Mouse (Mus musculus): ENCODE results near the gene Inpp5d. TPM values are rescaled to one million over a fixed set of nuclear protein-coding genes. Genes with fewer than 3 reads are reported as not detected.
A peak's percentile ranks its signal among the peaks of the same experiment; 100 is the strongest.

Inpp5d gene
- 10 to 100 TPM in 1 of 2 experiments, 1 to 10 TPM in 1; 9.0 to 21.8 TPM for total RNA-seq (2021)

DNA sequence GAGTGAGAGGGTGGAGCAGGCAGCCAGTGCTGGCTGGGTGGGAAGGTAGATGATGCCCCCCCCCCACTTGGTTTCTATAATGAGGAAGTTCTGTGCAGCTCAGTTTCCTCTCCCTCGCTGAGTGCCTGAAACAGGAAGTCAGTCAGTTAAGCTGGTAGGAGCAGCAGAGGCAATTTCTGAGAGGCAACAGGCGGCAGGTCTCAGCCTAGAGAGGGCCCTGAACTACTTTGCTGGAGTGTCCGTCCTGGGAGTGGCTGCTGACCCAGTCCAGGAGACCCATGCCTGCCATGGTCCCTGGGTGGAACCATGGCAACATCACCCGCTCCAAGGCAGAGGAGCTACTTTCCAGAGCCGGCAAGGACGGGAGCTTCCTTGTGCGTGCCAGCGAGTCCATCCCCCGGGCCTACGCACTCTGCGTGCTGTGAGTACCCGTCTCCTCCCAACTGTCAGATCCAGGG, at the start of gene Inpp5d:
TSS of gene Inpp5d (plus strand) at position 102 of the 458 bp plus-strand sequence.
- peak; percentile 51 to 54 for DNase-seq
- intact Hi-C loops (cut with DNase I) = loop anchor here (2.0 kb wide), 1 partner anchor 39 kb away; no protein-coding TSS in a partner anchor

- no peak for DNase-seq
- intact Hi-C loops (cut with DNase I) = no loop called here
Observed at GRCm38 (mm10) chr1:87573261-87573660, 46.9 kb upstream of the Inpp5d start.

- DNase-seq = no peak
- intact Hi-C loops (cut with DNase I) = no loop called here
Observed at GRCm38 (mm10) chr1:87573800-87574215, 46.3 kb upstream of the Inpp5d start, which contains the start of gene Ngef. TSS of gene Ngef (minus strand) at chr1:87573870.

- no peak for DNase-seq
- intact Hi-C loops (cut with DNase I) = no loop called here
Observed at GRCm38 (mm10) chr1:87574353-87574752, 45.8 kb upstream of the Inpp5d start.

DNA sequence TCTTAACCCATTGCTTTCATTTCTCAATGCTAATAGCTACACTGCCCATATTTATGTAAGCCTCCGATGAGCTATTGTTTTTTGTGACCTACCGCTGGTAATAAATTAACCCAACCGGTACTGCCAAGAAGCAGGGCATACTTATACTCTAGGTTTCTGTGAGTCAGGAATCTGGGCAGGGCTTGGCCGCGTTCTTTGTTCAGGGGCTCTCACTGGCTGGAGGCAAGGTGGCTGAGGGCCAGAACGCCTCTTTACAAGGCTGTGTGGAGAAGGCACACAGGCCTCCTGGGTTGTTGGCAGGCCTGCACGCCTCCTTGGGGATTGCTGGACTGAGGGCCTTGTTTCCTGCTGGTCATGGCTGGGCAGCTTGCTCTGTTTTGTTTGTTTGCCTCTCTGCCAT, 45.3 kb upstream of the Inpp5d start:
- intact Hi-C loops (cut with DNase I) = no loop called here
- DNase-seq = peak; percentile 12 to 14

GRCm38 (mm10) chr1:87578965-87579364, 41.1 kb upstream of the Inpp5d start:
- no peak for DNase-seq
- intact Hi-C loops (cut with DNase I) = no loop called here

DNA sequence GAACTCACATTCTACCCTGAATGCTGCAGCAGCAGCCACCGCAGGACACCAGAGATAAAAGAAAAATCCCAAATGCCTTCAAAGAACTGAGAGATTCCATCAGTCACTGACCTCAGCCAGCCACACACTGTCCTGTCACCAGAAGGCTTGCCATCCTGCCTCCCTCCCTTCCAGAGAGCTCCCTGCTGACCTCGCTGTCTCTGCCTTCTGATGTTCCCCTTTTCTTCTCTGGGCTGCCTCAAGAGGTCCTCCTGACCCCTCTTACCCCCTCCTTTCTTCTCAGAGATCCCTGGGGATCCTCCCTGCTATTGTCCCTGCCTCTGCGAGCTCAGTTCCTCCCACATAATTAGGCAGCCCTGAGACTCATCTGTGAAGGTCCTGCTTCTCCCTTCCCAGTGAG, 39.3 kb upstream of the Inpp5d start:
- intact Hi-C loops (cut with DNase I) = no loop called here
- DNase-seq = no peak

GRCm38 (mm10) chr1:87589162-87589561, 30.9 kb upstream of the Inpp5d start:
- intact Hi-C loops (cut with DNase I) = no loop called here
- no peak for DNase-seq

DNA sequence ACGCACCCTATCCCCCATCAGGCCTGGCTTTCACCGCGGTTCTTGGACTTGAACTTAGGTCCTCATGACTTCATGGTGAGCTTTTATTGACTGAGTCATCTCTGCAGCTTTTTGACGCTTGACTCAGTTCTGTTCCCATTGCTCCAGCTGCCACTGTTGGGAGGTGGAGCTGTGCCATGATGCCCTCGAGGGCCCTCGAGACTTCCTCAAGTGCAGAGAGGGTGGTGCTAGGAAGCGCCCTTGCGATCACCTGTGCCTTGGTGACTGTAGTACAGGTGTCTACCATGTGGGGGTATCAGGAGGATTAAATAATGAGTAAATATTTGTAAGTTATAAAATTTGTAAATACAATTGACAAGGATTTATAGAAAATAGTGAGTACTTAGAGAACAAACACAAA, 30.1 kb upstream of the Inpp5d start:
- DNase-seq = no peak
- intact Hi-C loops (cut with DNase I) = no loop called here

- DNase-seq = no peak
- intact Hi-C loops (cut with DNase I) = no loop called here
Observed at GRCm38 (mm10) chr1:87594261-87594660, 25.9 kb upstream of the Inpp5d start.

DNA sequence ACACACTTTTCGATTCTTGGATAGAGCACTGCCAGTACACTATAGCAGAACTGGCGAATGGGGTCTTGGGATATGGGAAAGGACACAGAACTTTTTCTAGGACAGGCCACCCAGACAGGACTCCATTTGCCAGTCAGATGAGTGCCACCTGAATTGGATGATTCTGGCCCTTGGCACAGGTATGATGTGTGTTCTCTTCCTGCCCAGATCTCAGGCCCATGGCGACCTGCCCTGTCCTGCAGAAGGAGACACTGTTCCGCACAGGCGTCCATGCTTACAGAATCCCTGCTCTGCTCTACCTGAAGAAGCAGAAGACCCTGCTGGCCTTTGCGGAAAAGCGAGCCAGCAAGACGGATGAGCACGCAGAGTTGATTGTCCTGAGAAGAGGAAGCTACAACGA, 25.4 kb upstream of the Inpp5d start:
- no peak for DNase-seq

GRCm38 (mm10) chr1:87600533-87600932, 19.6 kb upstream of the Inpp5d start:
- no peak for DNase-seq
- intact Hi-C loops (cut with DNase I) = no loop called here

More for the DNA sequence above, 25.4 kb upstream of the Inpp5d start:
- intact Hi-C loops (cut with DNase I) = no loop called here

DNA sequence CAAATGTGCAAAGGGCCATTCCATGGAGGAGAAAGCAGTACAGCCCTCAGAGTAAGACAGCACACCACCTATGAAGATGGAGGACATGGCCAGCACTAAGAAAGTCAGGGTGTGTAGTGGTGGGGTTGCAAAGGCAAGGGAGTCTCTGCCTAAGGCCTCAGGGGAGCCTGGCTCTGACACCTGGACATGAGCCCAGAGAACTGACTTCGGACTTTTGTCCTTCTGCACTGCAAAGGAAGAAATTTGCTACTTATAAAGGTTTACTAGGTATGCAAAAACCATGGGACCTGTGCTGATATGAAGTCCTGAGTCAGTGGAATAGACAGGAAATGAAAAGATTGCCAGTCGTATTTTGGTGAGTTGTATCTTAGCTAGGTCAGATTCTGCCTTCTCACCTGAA, 18.3 kb upstream of the Inpp5d start:
- intact Hi-C loops (cut with DNase I) = no loop called here
- no peak for DNase-seq

DNA sequence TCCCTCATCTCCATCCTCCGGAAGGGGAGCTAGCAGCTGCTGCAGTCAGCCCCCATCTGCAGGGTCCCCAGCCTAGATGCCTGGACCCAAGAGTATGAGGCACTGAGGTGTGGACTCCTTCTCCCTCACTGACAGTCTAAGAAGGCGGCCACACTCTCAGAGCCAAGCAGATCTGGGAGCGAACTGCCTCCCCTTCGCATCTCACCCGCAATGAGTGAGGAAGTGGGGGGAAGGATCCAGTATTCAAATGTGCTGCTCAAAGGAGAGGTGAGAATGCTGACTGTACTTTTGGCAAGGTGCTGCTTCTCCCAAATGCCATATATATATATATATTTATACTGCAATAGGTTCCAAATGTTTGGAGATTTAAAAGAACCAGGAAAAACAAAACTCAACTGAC, 16.7 kb upstream of the Inpp5d start:
- DNase-seq = no peak
- intact Hi-C loops (cut with DNase I) = no loop called here

GRCm38 (mm10) chr1:87605296-87605695, 14.8 kb upstream of the Inpp5d start:
- intact Hi-C loops (cut with DNase I) = no loop called here
- DNase-seq = no peak

- peak; percentile 36 to 39 for DNase-seq
- intact Hi-C loops (cut with DNase I) = loop anchor here (1.0 kb wide), 1 partner anchor 160 kb away; no protein-coding TSS in a partner anchor
Observed at GRCm38 (mm10) chr1:87607385-87608091, 12.6 kb upstream of the Inpp5d start.

GRCm38 (mm10) chr1:87608416-87609046, 11.6 kb upstream of the Inpp5d start:
- intact Hi-C loops (cut with DNase I) = loop anchor here (1.0 kb wide), 1 partner anchor 161 kb away; no protein-coding TSS in a partner anchor
- DNase-seq = peak; percentile 56 to 72

GRCm38 (mm10) chr1:87614576-87615295, 5.4 kb upstream of the Inpp5d start:
- intact Hi-C loops (cut with DNase I) = no loop called here
- DNase-seq = no peak

GRCm38 (mm10) chr1:87620693-87621092, 581 bp downstream of the Inpp5d start:
- DNase-seq = no peak
- intact Hi-C loops (cut with DNase I) = loop anchor here (2.0 kb wide), 1 partner anchor 38 kb away; no protein-coding TSS in a partner anchor

DNA sequence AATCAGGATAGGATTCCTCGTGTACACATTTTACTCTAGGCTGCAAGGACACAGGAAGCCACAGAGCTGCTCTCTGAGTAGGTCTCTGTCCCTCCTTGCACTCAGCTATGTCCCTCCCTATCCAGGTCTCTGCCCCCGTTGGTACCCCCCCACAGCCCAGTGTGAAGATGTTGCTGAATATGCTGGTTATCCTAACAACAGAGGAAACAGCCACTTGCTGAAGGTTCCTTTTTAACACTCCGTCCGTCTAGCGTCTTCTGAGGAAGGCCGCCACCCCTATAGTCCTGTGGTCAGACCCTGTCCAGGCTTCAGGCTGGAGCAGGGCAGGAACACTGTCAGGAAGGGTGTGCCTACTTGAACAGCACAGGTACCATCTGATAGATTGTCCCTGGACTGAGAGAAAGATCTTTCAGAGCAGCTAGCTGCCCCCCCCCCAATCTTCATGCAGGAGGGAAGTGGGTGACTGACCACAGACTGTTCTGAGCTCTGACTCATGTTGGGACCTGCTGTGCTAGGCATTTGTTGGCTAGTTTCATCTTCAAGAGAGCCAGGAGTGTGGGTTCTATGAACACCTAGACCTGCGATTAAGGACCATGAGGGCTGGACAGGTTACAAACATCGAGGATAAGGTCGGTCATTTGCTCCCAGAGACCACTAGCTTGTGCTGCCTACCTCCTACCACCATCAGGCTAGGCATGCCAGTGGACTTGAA, 1.2 kb downstream of the Inpp5d start:
- DNase-seq = peak; percentile 16 to 35
- intact Hi-C loops (cut with DNase I) = loop anchor here (2.0 kb wide), 1 partner anchor 37 kb away; no protein-coding TSS in a partner anchor

All from heart, postnatal 36 days (tissue).